Mouse (Mus musculus): ENCODE measurements around the gene Tbc1d25. TPM values are rescaled to one million over a fixed set of nuclear protein-coding genes. Genes with fewer than 3 reads are reported as not detected.

Gene Tbc1d25
- polyA plus RNA-seq, 1 experiment from 2014 or later: 12.7 TPM

DNA sequence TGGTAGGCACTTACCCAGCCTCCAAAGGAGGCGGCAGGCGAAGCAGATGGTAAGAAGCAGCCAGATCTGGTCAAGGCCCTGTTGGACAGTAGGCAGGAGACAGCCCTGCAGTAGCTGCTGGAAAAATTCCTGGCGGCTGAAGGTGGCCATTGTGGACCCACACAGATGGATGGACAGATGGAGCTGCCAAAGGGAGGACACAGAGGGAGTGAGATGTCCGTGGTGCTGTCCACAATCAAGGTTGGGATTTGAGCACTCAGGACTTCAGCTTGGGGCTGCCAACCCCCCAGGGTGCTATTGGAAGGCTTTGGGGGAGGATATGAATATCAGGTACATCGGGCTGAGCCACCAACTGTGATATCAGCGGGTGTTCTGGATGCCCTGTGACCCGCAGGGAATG is 29.6 kb upstream of the Tbc1d25 start:
- Histone ChIP-seq H3K36me3 (no peaks in the 10 kb centered on the region), H3K9me3 (replicated peaks) (no peaks in the 10 kb centered on the region), H3K27ac (no peak overlapping the region), H3K4me3 (peak overlapping the region; percentile 55), H3K27me3 (ENCODE audit: low read depth, poor library complexity, severe bottlenecking) (no peaks in the 10 kb centered on the region), H3K4me1 (0 out of 2 replicates have a peak, but pooled peaks cover 3% of the 10 kb centered on the region)
- WGBS: 43% methylated on average over 7 of the region's 7 CpGs
- DNase-seq (ENCODE audit: low spot score): no peak

DNA sequence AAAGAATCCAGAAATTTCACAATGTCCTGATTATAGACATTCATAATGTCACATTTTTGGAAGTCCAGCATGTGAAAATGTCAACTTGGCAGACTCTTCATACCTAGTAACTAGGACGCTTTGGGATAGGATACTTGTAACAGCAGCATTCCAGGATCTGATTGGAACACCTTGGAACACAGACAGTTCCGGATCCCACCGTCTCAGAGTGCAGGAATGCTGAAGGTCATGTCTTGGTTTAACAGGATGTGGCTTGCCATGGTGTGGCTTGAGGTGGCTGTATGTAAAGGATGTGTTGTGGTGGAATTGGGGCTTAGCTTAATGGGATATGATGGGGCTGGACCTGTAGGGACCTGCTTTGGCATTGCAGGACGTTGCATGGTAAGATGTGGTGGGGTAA is 29.1 kb upstream of the Tbc1d25 start:
- Histone ChIP-seq H3K4me3 (no peak overlapping the region), H3K27ac (no peak overlapping the region), H3K9me3 (replicated peaks) (no peaks in the 10 kb centered on the region), H3K27me3 (ENCODE audit: low read depth, poor library complexity, severe bottlenecking) (no peaks in the 10 kb centered on the region), H3K36me3 (no peaks in the 10 kb centered on the region), H3K4me1 (0 out of 2 replicates have a peak, but pooled peaks cover 3% of the 10 kb centered on the region)
- WGBS: 84% methylated on average over 4 of the region's 4 CpGs
- DNase-seq (ENCODE audit: low spot score): no peak

- no peaks in the 10 kb centered on the region for H3K27me3 ChIP-seq (ENCODE audit: low read depth, poor library complexity, severe bottlenecking)
- DNase-seq (ENCODE audit: low spot score): no peak
- H3K9me3 ChIP-seq (replicated peaks): no peaks in the 10 kb centered on the region
- H3K4me3 ChIP-seq: no peak overlapping the region
- no peaks in the 10 kb centered on the region for H3K36me3 ChIP-seq
- no peak overlapping the region for H3K27ac ChIP-seq
- 0 out of 2 replicates have a peak, but pooled peaks cover 3% of the 10 kb centered on the region for H3K4me1 ChIP-seq
- 81% methylated on average over 10 of the region's 10 CpGs for WGBS
These were observed 28.1 kb upstream of the Tbc1d25 start for GRCm38 (mm10) chrX:8204076-8204475.

DNA sequence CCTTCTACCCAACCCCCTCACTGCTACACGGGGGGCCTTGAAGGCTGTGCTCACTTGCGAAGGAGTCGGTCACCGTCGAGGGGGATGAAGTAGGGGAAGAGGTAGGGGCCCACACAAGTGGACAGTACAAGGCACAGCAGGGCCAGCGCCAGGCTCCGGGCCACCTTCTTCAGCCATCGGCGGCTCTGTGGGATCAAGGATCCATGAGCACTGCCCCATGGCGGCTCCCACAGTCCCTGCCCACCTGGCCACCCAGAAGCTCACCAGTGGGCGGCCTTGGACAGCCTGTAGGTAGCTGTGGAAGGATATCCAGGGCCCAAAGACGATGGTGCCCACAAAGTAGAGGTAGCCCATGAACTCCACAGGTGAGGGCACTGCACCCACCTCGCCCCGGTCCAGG is 27.1 kb upstream of the Tbc1d25 start:
- Histone ChIP-seq H3K36me3 (no peaks in the 10 kb centered on the region), H3K4me3 (no peak overlapping the region), H3K9me3 (replicated peaks) (no peaks in the 10 kb centered on the region), H3K27me3 (ENCODE audit: low read depth, poor library complexity, severe bottlenecking) (no peaks in the 10 kb centered on the region), H3K27ac (no peak overlapping the region), H3K4me1 (0 out of 2 replicates have a peak, but pooled peaks cover 3% of the 10 kb centered on the region)
- DNase-seq (ENCODE audit: low spot score): no peak
- WGBS: 90% methylated on average over 14 of the region's 14 CpGs

DNA sequence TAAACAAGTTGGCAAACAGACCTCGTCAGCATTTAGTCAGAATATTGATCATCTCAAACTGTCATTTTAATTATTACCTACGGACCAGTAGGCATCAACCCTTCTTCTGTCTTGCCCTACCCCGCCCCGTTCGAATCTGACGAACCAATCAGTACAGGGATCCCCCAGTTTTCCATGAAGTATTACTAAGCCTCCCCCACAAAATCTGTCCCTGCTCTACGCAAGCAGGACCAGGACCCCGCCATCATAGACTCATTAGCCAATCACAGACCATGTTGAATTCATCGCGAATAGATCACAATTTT is 17.4 kb upstream of the Tbc1d25 start, which contains the start of gene Ebp:
Gene Ebp (minus strand): TSS at position 94 of the 305 bp plus-strand sequence.
- 14% methylated on average over 10 of the region's 10 CpGs for WGBS

GRCm38 (mm10) chrX:8192640-8193418 is 16.8 kb upstream of the Tbc1d25 start:
- Histone ChIP-seq H3K4me3 (peak overlapping the region; percentile 60), H3K27me3 (ENCODE audit: low read depth, poor library complexity, severe bottlenecking) (no peaks in the 10 kb centered on the region), H3K27ac (peak overlapping the region; percentile 82), H3K4me1 (no peaks in the 10 kb centered on the region), H3K9me3 (replicated peaks) (no peaks in the 10 kb centered on the region), H3K36me3 (no peaks in the 10 kb centered on the region)
- DNase-seq (ENCODE audit: low spot score): peak; percentile 71
- 11% methylated on average over 38 of the region's 38 CpGs for WGBS

More for the DNA sequence above, 17.4 kb upstream of the Tbc1d25 start, which contains the start of gene Ebp:
- DNase-seq (ENCODE audit: low spot score): no peak
- Histone ChIP-seq H3K9me3 (replicated peaks) (no peaks in the 10 kb centered on the region), H3K27me3 (ENCODE audit: low read depth, poor library complexity, severe bottlenecking) (no peaks in the 10 kb centered on the region), H3K4me3 (peak within 1 kb of the TSS; percentile 60), H3K27ac (peak within 1 kb of the TSS; percentile 82), H3K4me1 (no peaks in the 10 kb centered on the region), H3K36me3 (no peaks in the 10 kb centered on the region)

GRCm38 (mm10) chrX:8192126-8192639 is 16.2 kb upstream of the Tbc1d25 start:
- H3K9me3 ChIP-seq (replicated peaks): no peaks in the 10 kb centered on the region
- no peaks in the 10 kb centered on the region for H3K4me1 ChIP-seq
- H3K4me3 ChIP-seq: peak overlapping the region; percentile 60
- peak overlapping the region; percentile 82 for H3K27ac ChIP-seq
- no peaks in the 10 kb centered on the region for H3K36me3 ChIP-seq
- no peak for DNase-seq (ENCODE audit: low spot score)
- 13% methylated on average over 13 of the region's 13 CpGs for WGBS
- no peaks in the 10 kb centered on the region for H3K27me3 ChIP-seq (ENCODE audit: low read depth, poor library complexity, severe bottlenecking)

DNA sequence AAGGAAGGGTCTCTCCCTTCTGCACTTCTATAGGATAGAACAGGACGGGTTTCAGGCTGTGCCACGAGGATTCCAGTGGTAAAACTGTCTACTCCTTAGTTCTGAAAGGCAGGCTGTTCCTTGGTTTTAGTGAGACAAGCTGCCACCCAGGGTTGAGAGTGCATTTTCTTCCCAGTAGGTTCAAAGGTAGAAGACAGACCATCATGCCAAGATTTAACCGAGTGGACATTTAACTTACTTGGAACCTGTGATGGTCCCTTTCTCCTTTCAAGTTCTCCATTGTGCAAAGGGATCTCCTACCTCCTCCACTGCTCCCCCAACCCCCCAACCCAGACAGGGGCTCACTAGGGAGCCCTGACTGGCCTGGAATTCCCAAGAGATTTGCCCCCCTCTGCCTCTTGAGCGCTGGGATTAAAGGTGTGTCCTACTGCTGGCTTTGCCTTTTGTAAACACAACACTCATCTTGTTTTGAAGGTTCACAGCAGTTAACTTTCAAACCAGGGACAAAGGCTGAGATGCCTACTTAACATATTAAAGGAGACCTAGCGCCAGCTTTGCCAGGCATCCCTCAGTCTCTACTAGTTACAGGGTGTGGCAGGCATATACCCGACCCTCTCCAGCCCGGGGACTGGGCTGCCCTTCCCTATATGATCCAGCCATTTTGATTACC is 7.0 kb upstream of the Tbc1d25 start:
- Histone ChIP-seq H3K27ac (no peak overlapping the region), H3K4me1 (no peaks in the 10 kb centered on the region), H3K9me3 (replicated peaks) (no peaks in the 10 kb centered on the region), H3K36me3 (peaks cover 4% of the 10 kb centered on the region; the same call in 1 of the 2 replicates), H3K27me3 (ENCODE audit: low read depth, poor library complexity, severe bottlenecking) (no peaks in the 10 kb centered on the region), H3K4me3 (no peak overlapping the region)
- no peak for DNase-seq (ENCODE audit: low spot score)
- WGBS: 16% methylated on average over 7 of the region's 7 CpGs

DNA sequence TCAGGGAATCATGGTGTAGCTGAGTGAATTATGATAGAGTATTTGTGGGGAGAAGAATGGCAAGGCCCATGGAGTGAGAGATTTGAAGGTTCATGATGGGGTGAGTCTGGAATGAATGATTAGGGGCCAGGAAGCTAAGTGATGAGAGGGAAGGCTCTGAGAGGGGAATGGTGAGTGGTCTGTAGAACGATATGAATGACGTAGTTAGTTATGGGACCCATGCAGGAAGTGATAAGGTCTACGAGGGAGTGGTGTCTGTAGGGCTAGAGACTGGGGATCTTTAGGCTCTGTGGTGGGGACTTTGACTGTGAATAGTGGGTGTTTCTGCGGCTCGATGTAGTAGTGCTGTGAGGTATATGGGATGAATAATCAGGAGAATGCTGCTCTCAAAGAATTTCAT is 3.7 kb upstream of the Tbc1d25 start:
- 91% methylated on average over 5 of the region's 5 CpGs for WGBS
- DNase-seq (ENCODE audit: low spot score): no peak
- Histone ChIP-seq H3K27me3 (ENCODE audit: low read depth, poor library complexity, severe bottlenecking) (no peaks in the 10 kb centered on the region), H3K4me3 (no peak overlapping the region), H3K27ac (no peak overlapping the region), H3K4me1 (peaks cover 5% of the 10 kb centered on the region; the same call in 1 of the 2 replicates), H3K9me3 (replicated peaks) (no peaks in the 10 kb centered on the region), H3K36me3 (no peaks in the 10 kb centered on the region)

DNA sequence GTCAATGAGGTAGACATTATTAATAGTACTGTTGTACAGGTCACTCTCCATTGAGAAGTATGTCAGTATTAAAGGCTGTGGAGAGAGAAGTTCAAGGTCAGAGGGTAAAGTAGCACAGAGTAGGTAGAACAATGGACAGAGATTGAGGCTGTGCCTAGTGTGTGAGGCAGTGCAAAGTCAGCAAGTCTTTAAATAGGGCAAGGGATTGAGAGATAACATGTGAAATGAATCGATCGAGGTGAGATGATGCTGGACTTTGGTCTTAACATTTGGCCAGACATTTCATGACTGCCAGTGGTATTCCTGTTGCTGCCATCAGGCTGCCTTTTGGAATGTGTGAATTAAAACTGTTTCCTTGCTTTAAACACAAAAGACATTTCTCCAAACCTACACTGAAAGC is 2.9 kb upstream of the Tbc1d25 start:
- WGBS: 96% methylated on average over 2 of the region's 2 CpGs
- peaks cover 6% of the 10 kb centered on the region; the same call in 1 of the 2 replicates for H3K4me1 ChIP-seq
- no peaks in the 10 kb centered on the region for H3K9me3 ChIP-seq (replicated peaks)
- DNase-seq (ENCODE audit: low spot score): no peak
- H3K27ac ChIP-seq: no peak overlapping the region
- H3K36me3 ChIP-seq: no peaks in the 10 kb centered on the region
- H3K4me3 ChIP-seq: no peak overlapping the region
- H3K27me3 ChIP-seq (ENCODE audit: low read depth, poor library complexity, severe bottlenecking): no peaks in the 10 kb centered on the region

DNA sequence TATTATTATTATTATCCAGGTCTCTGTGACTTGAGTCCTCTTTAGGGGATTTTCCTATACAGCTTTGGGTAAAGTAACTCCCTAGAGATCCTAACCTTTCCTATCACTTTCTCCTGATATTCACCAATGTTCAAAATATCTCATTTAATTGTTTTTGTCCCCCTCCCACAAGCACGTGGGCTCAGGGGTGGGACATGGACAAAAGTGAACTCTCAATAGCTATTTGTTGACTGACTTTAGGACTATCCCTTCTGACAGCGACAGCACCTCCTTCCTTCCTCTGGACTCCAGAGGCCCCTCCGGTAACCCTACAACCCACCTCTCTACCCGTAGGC is 845 bp downstream of the Tbc1d25 start:
- no peaks in the 10 kb centered on the region for H3K27me3 ChIP-seq (ENCODE audit: low read depth, poor library complexity, severe bottlenecking)
- 0 out of 2 replicates have a peak overlapping the region, but pooled peaks have one; percentile 81 for H3K27ac ChIP-seq
- H3K36me3 ChIP-seq: peaks cover 17% of the 10 kb centered on the region
- peak overlapping the region; percentile 66 for H3K4me3 ChIP-seq
- H3K9me3 ChIP-seq (replicated peaks): no peaks in the 10 kb centered on the region
- no peak for DNase-seq (ENCODE audit: low spot score)
- H3K4me1 ChIP-seq: peaks cover 6% of the 10 kb centered on the region; the same call in 1 of the 2 replicates
- 4% methylated on average over 4 of the region's 4 CpGs for WGBS

DNA sequence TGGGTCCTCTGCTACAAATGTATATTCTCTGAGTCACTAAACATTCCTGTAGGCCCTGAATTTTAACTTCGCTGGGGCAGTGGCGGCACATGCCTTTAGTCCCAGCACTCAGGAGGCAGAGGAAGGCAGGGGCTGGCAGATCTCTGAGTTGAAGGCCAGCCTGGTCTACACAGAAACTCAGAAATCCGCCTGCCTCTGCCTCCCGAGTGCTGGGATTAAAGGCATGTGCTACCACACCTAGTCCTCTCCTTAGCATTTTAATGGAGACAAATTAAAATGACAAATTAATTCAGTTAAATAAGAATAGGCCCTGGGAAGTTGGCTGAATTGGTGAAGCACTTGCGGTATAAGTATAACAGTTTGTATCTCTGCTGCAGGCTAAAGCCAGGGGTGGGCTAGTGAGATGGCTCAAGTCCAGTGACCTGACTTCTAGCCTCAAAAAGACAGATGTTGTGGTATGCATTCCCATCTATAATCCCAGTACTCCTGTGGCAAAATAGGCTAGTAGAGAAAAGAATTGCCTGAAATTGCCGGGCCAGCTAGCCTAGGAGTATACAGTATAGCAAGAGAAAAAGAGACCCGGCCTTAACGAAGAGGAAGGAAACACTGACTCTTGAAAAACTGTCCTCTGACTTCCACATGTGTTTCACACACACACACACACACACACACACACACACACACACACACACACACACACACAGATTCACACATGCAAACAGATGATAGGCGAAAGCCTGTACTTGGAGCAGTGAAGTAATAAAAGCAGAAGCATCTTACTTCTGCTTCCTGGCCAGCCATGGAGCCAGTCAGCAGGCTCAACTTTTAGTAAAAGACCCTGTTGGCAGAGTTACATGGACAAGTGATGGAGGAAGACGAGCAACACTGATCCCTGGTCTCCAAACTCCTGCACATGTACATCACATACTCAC is 8.0 kb downstream of the Tbc1d25 start:
- H3K27me3 ChIP-seq (ENCODE audit: low read depth, poor library complexity, severe bottlenecking): no peaks in the 10 kb centered on the region
- H3K4me3 ChIP-seq: no peak overlapping the region
- no peak for DNase-seq (ENCODE audit: low spot score)
- no peaks in the 10 kb centered on the region for H3K9me3 ChIP-seq (replicated peaks)
- H3K27ac ChIP-seq: no peak overlapping the region
- no peaks in the 10 kb centered on the region for H3K4me1 ChIP-seq
- 92% methylated on average over 10 of the region's 10 CpGs for WGBS
- peaks cover 24% of the 10 kb centered on the region for H3K36me3 ChIP-seq
